Mouse (Mus musculus) heart, embryonic 10.5 days (tissue): ENCODE data around the gene Soat2. TPM values are rescaled to one million over a fixed set of nuclear protein-coding genes. Genes with fewer than 3 reads are reported as not detected.
A peak's percentile ranks its signal among the peaks of the same experiment; 100 is the strongest.

Source experiments
- DNase-seq: peaks from one replicate; pipeline ENCODE4 v3.0.0-alpha.2; 2017; ENCODE audit warnings: low spot score
- H3K27ac ChIP-seq: fragments of 300-500 bp; sonication (generic); 2 replicates; pipeline ENCODE4 v1.5.1; 2016; ENCODE audit warnings: mild to moderate bottlenecking
- H3K27me3 ChIP-seq: fragments of 300-500 bp; sonication (generic); 2 replicates; pipeline ENCODE4 v1.6.1; 2016; ENCODE audit warnings: mild to moderate bottlenecking; ENCODE audit not compliant: poor library complexity, insufficient read depth, severe bottlenecking
- H3K36me3 ChIP-seq: fragments of 300-500 bp; sonication (generic); 2 replicates; pipeline ENCODE4 v1.6.1; 2016; ENCODE audit warnings: mild to moderate bottlenecking, moderate library complexity
- H3K4me1 ChIP-seq: fragments of 300-500 bp; sonication (generic); 2 replicates; pipeline ENCODE4 v1.6.1; 2016; ENCODE audit warnings: mild to moderate bottlenecking
- H3K4me3 ChIP-seq: fragments of 300-500 bp; sonication (generic); 2 replicates; pipeline ENCODE4 v1.5.1; 2016; ENCODE audit warnings: mild to moderate bottlenecking, moderate library complexity
- H3K9me3 ChIP-seq: fragments of 300-500 bp; sonication (generic); 2 replicates; pipeline ENCODE4 v1.6.1; 2016; ENCODE audit warnings: mild to moderate bottlenecking, moderate library complexity
- WGBS: fragments of 180-500 bp; shearing (Covaris S2); methylation state at CpG from one replicate; pipeline ENCODE4 v1.1.7; 2016; 5-methylcytosine and 5-hydroxymethylcytosine counted together
- polyA plus RNA-seq: library from polyadenylated mRNA; unstranded; fragments of >200 nt; fragmentation: Nextera tagmentation; extraction: Ambion mirVana; gene quantifications from 2 replicates; pipeline ENCODE4 v1.2.1, GENCODE M21; 2016

Soat2 gene
- polyA plus RNA-seq, 1 experiment from 2014 or later: 7.9 TPM

- DNase-seq: no peak
- peaks cover 87% of the 10 kb centered on the region for H3K4me1 ChIP-seq
- peaks cover 25% of the 10 kb centered on the region for H3K27me3 ChIP-seq
- H3K4me3 ChIP-seq: peak overlapping the region; percentile 5; the same call in 1 of the 2 replicates
- H3K9me3 ChIP-seq: no peaks in the 10 kb centered on the region
- WGBS: 38% methylated on average over 13 of the region's 13 CpGs
- H3K36me3 ChIP-seq: peaks cover 57% of the 10 kb centered on the region
- H3K27ac ChIP-seq: 0 out of 2 replicates have a peak overlapping the region, but pooled peaks have one; percentile 6
Measured at GRCm38 (mm10) chr15:102107689-102108573, 42.4 kb upstream of the Soat2 start.

- WGBS: 53% methylated on average over 18 of the region's 18 CpGs
- 0 out of 2 replicates have a peak overlapping the region, but pooled peaks have one; percentile 11 for H3K27ac ChIP-seq
- no peak overlapping the region for H3K4me3 ChIP-seq
- peak; percentile 87 for DNase-seq
- H3K9me3 ChIP-seq: no peaks in the 10 kb centered on the region
- H3K36me3 ChIP-seq: peaks cover 66% of the 10 kb centered on the region
- peaks cover 25% of the 10 kb centered on the region for H3K27me3 ChIP-seq
- peaks cover 80% of the 10 kb centered on the region for H3K4me1 ChIP-seq
Measured at GRCm38 (mm10) chr15:102108651-102109525, 41.4 kb upstream of the Soat2 start.

GRCm38 (mm10) chr15:102110271-102110670 lies 40.1 kb upstream of the Soat2 start:
- no peak for DNase-seq
- H3K4me3 ChIP-seq: no peak overlapping the region
- 92% methylated on average over 7 of the region's 7 CpGs for WGBS
- peaks cover 78% of the 10 kb centered on the region for H3K36me3 ChIP-seq
- peaks cover 22% of the 10 kb centered on the region for H3K27me3 ChIP-seq
- peaks cover 66% of the 10 kb centered on the region for H3K4me1 ChIP-seq
- no peaks in the 10 kb centered on the region for H3K9me3 ChIP-seq
- no peak overlapping the region for H3K27ac ChIP-seq

- no peak overlapping the region for H3K27ac ChIP-seq
- WGBS: 71% methylated on average over 29 of the region's 29 CpGs
- peaks cover 59% of the 10 kb centered on the region for H3K4me1 ChIP-seq
- H3K4me3 ChIP-seq: no peak overlapping the region
- peaks cover 16% of the 10 kb centered on the region for H3K27me3 ChIP-seq
- DNase-seq: no peak
- peaks cover 82% of the 10 kb centered on the region for H3K36me3 ChIP-seq
- no peaks in the 10 kb centered on the region for H3K9me3 ChIP-seq
Measured at GRCm38 (mm10) chr15:102110701-102111494, 39.4 kb upstream of the Soat2 start.

- Histone ChIP-seq H3K36me3 (peaks cover 88% of the 10 kb centered on the region), H3K4me3 (no peak overlapping the region), H3K9me3 (no peaks in the 10 kb centered on the region), H3K27me3 (peaks cover 10% of the 10 kb centered on the region), H3K27ac (no peak overlapping the region), H3K4me1 (peaks cover 54% of the 10 kb centered on the region)
- DNase-seq: no peak
- 81% methylated on average over 11 of the region's 11 CpGs for WGBS
Measured at GRCm38 (mm10) chr15:102111495-102111829, 38.9 kb upstream of the Soat2 start.

GRCm38 (mm10) chr15:102112181-102112580 lies 38.1 kb upstream of the Soat2 start:
- Histone ChIP-seq H3K4me1 (peaks cover 47% of the 10 kb centered on the region), H3K36me3 (peaks cover 90% of the 10 kb centered on the region), H3K27ac (0 out of 2 replicates have a peak overlapping the region, but pooled peaks have one; percentile 38), H3K4me3 (no peak overlapping the region), H3K9me3 (no peaks in the 10 kb centered on the region), H3K27me3 (peaks cover 3% of the 10 kb centered on the region)
- 85% methylated on average over 6 of the region's 6 CpGs for WGBS
- no peak for DNase-seq

- peaks cover 40% of the 10 kb centered on the region for H3K4me1 ChIP-seq
- 74% methylated on average over 8 of the region's 8 CpGs for WGBS
- H3K27me3 ChIP-seq: no peaks in the 10 kb centered on the region
- H3K36me3 ChIP-seq: peaks cover 94% of the 10 kb centered on the region
- no peak for DNase-seq
- no peak overlapping the region for H3K4me3 ChIP-seq
- H3K9me3 ChIP-seq: no peaks in the 10 kb centered on the region
- 0 out of 2 replicates have a peak overlapping the region, but pooled peaks have one; percentile 38 for H3K27ac ChIP-seq
Measured at GRCm38 (mm10) chr15:102112827-102113226, 37.5 kb upstream of the Soat2 start.

GRCm38 (mm10) chr15:102113674-102114073 lies 36.7 kb upstream of the Soat2 start:
- Histone ChIP-seq H3K9me3 (no peaks in the 10 kb centered on the region), H3K4me3 (no peak overlapping the region), H3K27me3 (no peaks in the 10 kb centered on the region), H3K4me1 (peaks cover 32% of the 10 kb centered on the region), H3K36me3 (peaks cover 98% of the 10 kb centered on the region), H3K27ac (no peak overlapping the region)
- WGBS: 84% methylated on average over 4 of the region's 4 CpGs
- no peak for DNase-seq

- Histone ChIP-seq H3K4me1 (peaks cover 22% of the 10 kb centered on the region), H3K9me3 (no peaks in the 10 kb centered on the region), H3K36me3 (peaks cover 98% of the 10 kb centered on the region), H3K27ac (no peak overlapping the region), H3K4me3 (no peak overlapping the region), H3K27me3 (no peaks in the 10 kb centered on the region)
- DNase-seq: no peak
- 83% methylated on average over 7 of the region's 7 CpGs for WGBS
Measured at GRCm38 (mm10) chr15:102114651-102115260, 35.6 kb upstream of the Soat2 start.

- Histone ChIP-seq H3K9me3 (no peaks in the 10 kb centered on the region), H3K27ac (peak overlapping the region; percentile 36; the same call in 1 of the 2 replicates), H3K4me1 (peaks cover 14% of the 10 kb centered on the region), H3K27me3 (no peaks in the 10 kb centered on the region), H3K4me3 (no peak overlapping the region), H3K36me3 (peaks cover 98% of the 10 kb centered on the region)
- DNase-seq: no peak
- 75% methylated on average over 9 of the region's 9 CpGs for WGBS
Measured at GRCm38 (mm10) chr15:102115731-102116231, 34.5 kb upstream of the Soat2 start.

GRCm38 (mm10) chr15:102116753-102117415 lies 33.4 kb upstream of the Soat2 start:
- H3K36me3 ChIP-seq: peaks cover 96% of the 10 kb centered on the region
- no peak for DNase-seq
- no peak overlapping the region for H3K27ac ChIP-seq

More at GRCm38 (mm10) chr15:102116753-102117415, 33.4 kb upstream of the Soat2 start:
- Histone ChIP-seq H3K4me3 (no peak overlapping the region), H3K27me3 (no peaks in the 10 kb centered on the region), H3K4me1 (peaks cover 5% of the 10 kb centered on the region; the same call in 1 of the 2 replicates), H3K9me3 (no peaks in the 10 kb centered on the region)
- 82% methylated on average over 11 of the region's 11 CpGs for WGBS
